ENCODE assay signal across 9 mouse cellular contexts in the genomic region with DNA sequence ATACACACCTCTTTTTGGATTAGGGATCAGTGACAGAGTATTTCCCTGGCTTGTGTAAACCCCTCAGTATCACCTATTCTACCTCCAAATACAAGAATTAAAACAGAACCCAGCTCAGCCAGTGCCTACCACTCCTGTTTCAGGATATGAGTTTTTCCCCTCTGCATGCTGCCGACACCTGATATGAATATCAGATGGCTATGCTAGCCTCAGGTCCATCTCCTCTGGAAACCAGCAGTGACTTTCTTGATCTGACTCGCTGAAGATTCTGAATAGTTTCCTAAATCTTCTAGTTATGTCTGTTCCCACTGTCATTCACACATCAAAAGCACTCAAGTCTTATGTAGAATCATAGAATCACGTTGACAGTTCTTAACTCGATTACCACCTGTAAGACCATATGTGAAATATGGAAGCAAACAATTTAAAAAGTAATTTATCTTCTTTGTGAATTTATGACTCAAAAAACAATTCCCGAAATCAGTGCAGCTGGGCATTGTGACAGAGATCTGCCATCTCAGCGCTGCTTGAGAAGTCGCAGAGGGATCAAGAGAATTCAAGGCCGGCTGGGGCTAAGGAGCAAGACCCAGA. TPM values are rescaled to one million over a fixed set of nuclear protein-coding genes. Genes with fewer than 3 reads are reported as not detected.
A peak's percentile ranks its signal among the peaks of the same experiment; 100 is the strongest.
DNase-seq lines count a peak whose midpoint lies in the region; ATAC-seq and TF ChIP-seq lines count a peak whose summit lies in the region.
"Had no signal": no experiment of that assay in that cellular context is flagged by ENCODE, and none has a peak within 500 bp of the region (broad histone marks: within the 10 kb centered on the region; RNA-seq: fewer than 3 reads in every experiment).

No protein-coding gene starts in this region.

- peak overlapping the region; percentile 48; the same call in 1 of the 2 replicates for H3K27ac ChIP-seq in embryonic fibroblast, embryonic 13.5 days (ENCODE audit: insufficient read depth, low read length)
- H3K27ac ChIP-seq in intestine, embryonic 15.5 days, result 0 out of 2 replicates have a peak overlapping the region, but pooled peaks have one; percentile 92
- peak overlapping the region; percentile 88 for H3K27ac ChIP-seq in neural tube, embryonic 13.5 days (replicated peaks)

- no peaks in the 10 kb centered on the region for H3K36me3 ChIP-seq in intestine, embryonic 15.5 days
- no peaks in the 10 kb centered on the region for H3K36me3 ChIP-seq in neural tube, embryonic 13.5 days

- DNase-seq in lung, adult 2 months, result no peak
- no peak for DNase-seq in lung, postnatal 36 days
- DNase-seq in right cerebral cortex, postnatal 14 days, result no peak
- DNase-seq in left cerebral cortex, postnatal 4 days, result no peak
- DNase-seq in layer of hippocampus, postnatal 25 days (ENCODE audit: extremely low spot score in 1 of 2, low spot score in 1 of 2), result no peak

- H3K4me1 ChIP-seq in lung, adult 2 months (ENCODE audit: control insufficient read depth, insufficient read depth, low read length), result no peaks in the 10 kb centered on the region
- no peaks in the 10 kb centered on the region for H3K4me1 ChIP-seq in embryonic fibroblast, embryonic 13.5 days (ENCODE audit: control insufficient read depth, insufficient read depth, low read length)
- 0 out of 2 replicates have a peak, but pooled peaks cover 2% of the 10 kb centered on the region for H3K4me1 ChIP-seq in intestine, embryonic 15.5 days (replicated peaks)
- peaks cover 18% of the 10 kb centered on the region for H3K4me1 ChIP-seq in neural tube, embryonic 13.5 days (replicated peaks)

- WGBS in lung, adult 2 months, result 35% methylated on average over 8 of the region's 8 CpGs
- WGBS in intestine, embryonic 15.5 days, result 51% methylated on average over 8 of the region's 8 CpGs
- WGBS in neural tube, embryonic 13.5 days, result 66% methylated on average over 8 of the region's 8 CpGs

- TF ChIP-seq CTCF in lung, adult 2 months (IDR thresholded peaks at IDR 0.05; ENCODE audit: insufficient read depth, low read length), result no peak
- no peak for TF ChIP-seq CTCF in embryonic fibroblast, embryonic 13.5 days (IDR thresholded peaks at IDR 0.05; ENCODE audit: borderline replicate concordance, insufficient read depth, low read length)

- TF ChIP-seq POLR2A in lung, adult 2 months (IDR thresholded peaks at IDR 0.05; ENCODE audit: borderline replicate concordance, extremely low read depth, low read depth, low read length), result no peak
- TF ChIP-seq POLR2A in embryonic fibroblast, embryonic 13.5 days (IDR thresholded peaks at IDR 0.05; ENCODE audit: low read depth, low read length), result no peak

- ATAC-seq in intestine, embryonic 15.5 days, result no peak
- no peak for ATAC-seq in neural tube, embryonic 13.5 days (ENCODE audit: low read depth)

- no peak overlapping the region for H3K9ac ChIP-seq in intestine, embryonic 15.5 days
- 0 out of 2 replicates have a peak overlapping the region, but pooled peaks have one; percentile 81 for H3K9ac ChIP-seq in neural tube, embryonic 13.5 days

- no peaks in the 10 kb centered on the region for H3K9me3 ChIP-seq in intestine, embryonic 15.5 days
- H3K9me3 ChIP-seq in neural tube, embryonic 13.5 days, result no peaks in the 10 kb centered on the region

- H3K4me3 ChIP-seq in lung, adult 2 months (replicated peaks; ENCODE audit: extremely low read depth, low read depth, low read length), result peak overlapping the region; percentile 1
- no peak overlapping the region for H3K4me3 ChIP-seq in embryonic fibroblast, embryonic 13.5 days (ENCODE audit: insufficient read depth, low read length)
- H3K4me3 ChIP-seq in intestine, embryonic 15.5 days (replicated peaks), result 0 out of 2 replicates have a peak overlapping the region, but pooled peaks have one; percentile 49
- H3K4me3 ChIP-seq in neural tube, embryonic 13.5 days, result peak overlapping the region; percentile 52

- intact Hi-C loops in left cerebral cortex, postnatal 4 days (cut with DNase I), result no loop called here

- H3K4me2 ChIP-seq in intestine, embryonic 15.5 days (replicated peaks), result peak overlapping the region; percentile 84
- H3K4me2 ChIP-seq in neural tube, embryonic 13.5 days, result peak overlapping the region; percentile 73

- no peaks in the 10 kb centered on the region for H3K27me3 ChIP-seq in intestine, embryonic 15.5 days (replicated peaks)
- H3K27me3 ChIP-seq in neural tube, embryonic 13.5 days, result no peaks in the 10 kb centered on the region

RNA-seq across cellular contexts. Expression of a gene that starts 0.4 kb away (rescaled TPM):
- polyA plus RNA-seq in lung, adult 2 months (2012; rRNA removed), result 448 and 506 TPM in 2 replicates
- polyA plus RNA-seq in embryonic fibroblast, embryonic 13.5 days (2011; ENCODE audit: insufficient read length, low read depth, missing spikeins), result 9.7 and 13.4 TPM in 2 replicates
- polyA plus RNA-seq in intestine, embryonic 15.5 days (2015; fragmentation: Nextera tagmentation; extraction: Ambion mirVana), result 4.2 and 4.6 TPM in 2 replicates
- 4.6 and 5.1 TPM in 2 replicates for polyA plus RNA-seq in neural tube, embryonic 13.5 days (2015; fragmentation: Nextera tagmentation; extraction: Ambion mirVana)
- total RNA-seq in left cerebral cortex, postnatal 4 days (2021), result 1 to 10 TPM; 6.0 to 6.5 TPM
- 10 to 100 TPM; 31.0 to 35.0 TPM for total RNA-seq in layer of hippocampus, postnatal 25 days (2021)

RNA-seq across cellular contexts. Expression of a gene that starts 22.9 kb away (rescaled TPM):
- not detected in 2 replicates for polyA plus RNA-seq in lung, adult 2 months (2012; rRNA removed)
- not detected in 2 replicates for polyA plus RNA-seq in embryonic fibroblast, embryonic 13.5 days (2011; ENCODE audit: insufficient read length, low read depth, missing spikeins)
- polyA plus RNA-seq in intestine, embryonic 15.5 days (2015; fragmentation: Nextera tagmentation; extraction: Ambion mirVana), result not detected in 2 replicates
- not detected in 2 replicates for polyA plus RNA-seq in neural tube, embryonic 13.5 days (2015; fragmentation: Nextera tagmentation; extraction: Ambion mirVana)
- not detected for total RNA-seq in left cerebral cortex, postnatal 4 days (2021)
- total RNA-seq in layer of hippocampus, postnatal 25 days (2021), result not detected
- total RNA-seq: left cerebral cortex, postnatal 14 days had no signal

RNA-seq across cellular contexts. Expression of a gene that starts 31.2 kb away (rescaled TPM):
- polyA plus RNA-seq in lung, adult 2 months (2012; rRNA removed), result 0.80 and 1.1 TPM in 2 replicates
- not detected in 2 replicates for polyA plus RNA-seq in embryonic fibroblast, embryonic 13.5 days (2011; ENCODE audit: insufficient read length, low read depth, missing spikeins)
- 0.21 TPM in 1 of 2 replicates, not detected in the other for polyA plus RNA-seq in intestine, embryonic 15.5 days (2015; fragmentation: Nextera tagmentation; extraction: Ambion mirVana)
- 1.9 and 2.0 TPM in 2 replicates for polyA plus RNA-seq in neural tube, embryonic 13.5 days (2015; fragmentation: Nextera tagmentation; extraction: Ambion mirVana)
- under 1 TPM in 1 of 2 experiments, not detected in 1; 0.34 TPM for total RNA-seq in left cerebral cortex, postnatal 4 days (2021)
- total RNA-seq in layer of hippocampus, postnatal 25 days (2021), result under 1 TPM; 0.23 to 0.32 TPM

RNA-seq across cellular contexts. Expression of a gene that starts 49.4 kb away (rescaled TPM):
- polyA plus RNA-seq in lung, adult 2 months (2012; rRNA removed), result 0.11 TPM in 1 of 2 replicates, not detected in the other
- not detected in 2 replicates for polyA plus RNA-seq in embryonic fibroblast, embryonic 13.5 days (2011; ENCODE audit: insufficient read length, low read depth, missing spikeins)
- polyA plus RNA-seq in intestine, embryonic 15.5 days (2015; fragmentation: Nextera tagmentation; extraction: Ambion mirVana), result 0.14 and 0.15 TPM in 2 replicates
- 2.3 and 2.6 TPM in 2 replicates for polyA plus RNA-seq in neural tube, embryonic 13.5 days (2015; fragmentation: Nextera tagmentation; extraction: Ambion mirVana)
- total RNA-seq in left cerebral cortex, postnatal 4 days (2021), result not detected
- total RNA-seq in layer of hippocampus, postnatal 25 days (2021), result not detected
- total RNA-seq: left cerebral cortex, postnatal 14 days had no signal

RNA-seq across cellular contexts. Expression of a gene that starts 49.5 kb away (rescaled TPM):
- polyA plus RNA-seq in lung, adult 2 months (2012; rRNA removed), result 0.10 TPM in 1 of 2 replicates, not detected in the other
- not detected in 2 replicates for polyA plus RNA-seq in embryonic fibroblast, embryonic 13.5 days (2011; ENCODE audit: insufficient read length, low read depth, missing spikeins)
- polyA plus RNA-seq in intestine, embryonic 15.5 days (2015; fragmentation: Nextera tagmentation; extraction: Ambion mirVana), result not detected in 2 replicates
- not detected in 2 replicates for polyA plus RNA-seq in neural tube, embryonic 13.5 days (2015; fragmentation: Nextera tagmentation; extraction: Ambion mirVana)
- under 1 TPM; 0.24 to 0.38 TPM for total RNA-seq in left cerebral cortex, postnatal 4 days (2021)
- under 1 TPM; 0.31 to 0.79 TPM for total RNA-seq in layer of hippocampus, postnatal 25 days (2021)

Comparison
In these comparisons a context has a peak if more than half of its experiments do, and no peak if none do; other contexts are left out.
1. RNA of a gene that starts 0.4 kb away (polyA plus RNA-seq): 448 to 506 TPM in lung, adult 2 months; 9.7 to 13.4 TPM in embryonic fibroblast, embryonic 13.5 days, 4.6 to 5.1 TPM in neural tube, embryonic 13.5 days and 4.2 to 4.6 TPM in intestine, embryonic 15.5 days; every median in the first group is over 10 times any median in the second.
2. Peak in every context shown above with its lines, with median percentiles within 50 percentile points of each other: H3K27ac ChIP-seq.